Mouse (Mus musculus): ENCODE data around the gene Fntb. TPM values are rescaled to one million over a fixed set of nuclear protein-coding genes. Genes with fewer than 3 reads are reported as not detected.

Fntb gene
- total and polyA plus RNA-seq, 2 experiments from 2014 or later = 33.2 to 36.2 TPM

DNA sequence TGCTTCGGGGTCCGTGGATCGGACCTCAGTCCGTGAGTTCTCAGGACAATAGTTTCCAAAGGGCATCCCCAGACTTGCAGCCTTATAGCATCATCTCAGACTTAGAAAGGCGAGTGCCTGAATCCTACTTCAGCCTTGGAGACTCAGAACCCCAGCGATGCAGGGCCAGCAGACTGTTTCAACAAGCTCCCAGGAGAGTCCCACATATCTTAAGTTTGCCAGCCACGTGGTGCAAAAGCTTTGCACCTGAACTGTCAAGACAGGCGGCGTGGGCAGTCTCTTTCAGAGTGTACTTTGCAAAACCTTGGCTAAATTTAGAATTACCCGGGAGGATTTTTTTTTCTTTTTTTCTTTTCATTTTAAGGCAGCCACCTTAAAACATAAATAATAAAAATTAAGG lies 42.4 kb downstream of the Fntb start:
- Histone ChIP-seq H3K36me3 (ENCODE audit: insufficient read depth, low read length) (no peaks in the 10 kb centered on the region; the same call in 1 of the 2 replicates), H3K4me3 (ENCODE audit: low read length) (no peak overlapping the region), H3K27ac (no peak overlapping the region), H3K27me3 (ENCODE audit: insufficient read depth, low read length) (no peaks in the 10 kb centered on the region), H3K9me3 (ENCODE audit: low read length) (no peaks in the 10 kb centered on the region), H3K4me1 (ENCODE audit: insufficient read depth, low read length) (no peaks in the 10 kb centered on the region), H3K4me2 (ENCODE audit: low read depth, low read length) (no peak overlapping the region), H3K9ac (replicated peaks; ENCODE audit: low read length) (no peak overlapping the region)
- no peak for TF ChIP-seq CTCF (IDR thresholded peaks at IDR 0.05; ENCODE audit: low read depth)
- WGBS = 82% methylated on average over 10 of the region's 10 CpGs
- DNase-seq (ENCODE audit: low spot score) = no peak
- ATAC-seq = no peak

DNA sequence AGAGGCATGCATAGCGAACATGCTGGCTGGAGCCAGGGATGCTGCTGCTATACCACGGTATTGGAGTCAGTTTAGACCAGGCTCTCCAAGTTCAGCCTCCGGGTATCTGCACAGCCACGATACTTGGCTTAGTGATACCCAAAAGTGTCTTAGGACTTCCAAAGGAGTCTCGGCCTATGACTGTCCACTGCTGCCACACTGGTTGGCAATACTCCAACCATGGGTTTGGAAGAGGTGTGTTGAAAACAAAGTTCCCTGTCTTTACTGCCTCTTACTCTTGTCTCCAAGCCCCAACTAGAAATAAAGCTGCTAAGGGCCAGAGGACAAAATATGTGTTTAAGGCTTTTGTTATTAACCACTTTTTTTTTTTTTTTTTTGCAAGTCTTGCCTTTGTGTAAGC lies 45.1 kb downstream of the Fntb start:
- Histone ChIP-seq H3K27me3 (ENCODE audit: insufficient read depth, low read length) (no peaks in the 10 kb centered on the region), H3K4me3 (ENCODE audit: low read length) (no peak overlapping the region), H3K36me3 (ENCODE audit: insufficient read depth, low read length) (no peaks in the 10 kb centered on the region), H3K9ac (replicated peaks; ENCODE audit: low read length) (no peak overlapping the region), H3K4me1 (ENCODE audit: insufficient read depth, low read length) (no peaks in the 10 kb centered on the region), H3K9me3 (ENCODE audit: low read length) (no peaks in the 10 kb centered on the region), H3K27ac (no peak overlapping the region), H3K4me2 (ENCODE audit: low read depth, low read length) (no peak overlapping the region)
- 88% methylated on average over 5 of the region's 5 CpGs for WGBS
- no peak for ATAC-seq
- DNase-seq (ENCODE audit: low spot score) = no peak
- TF ChIP-seq CTCF (IDR thresholded peaks at IDR 0.05; ENCODE audit: low read depth) = no peak

DNA sequence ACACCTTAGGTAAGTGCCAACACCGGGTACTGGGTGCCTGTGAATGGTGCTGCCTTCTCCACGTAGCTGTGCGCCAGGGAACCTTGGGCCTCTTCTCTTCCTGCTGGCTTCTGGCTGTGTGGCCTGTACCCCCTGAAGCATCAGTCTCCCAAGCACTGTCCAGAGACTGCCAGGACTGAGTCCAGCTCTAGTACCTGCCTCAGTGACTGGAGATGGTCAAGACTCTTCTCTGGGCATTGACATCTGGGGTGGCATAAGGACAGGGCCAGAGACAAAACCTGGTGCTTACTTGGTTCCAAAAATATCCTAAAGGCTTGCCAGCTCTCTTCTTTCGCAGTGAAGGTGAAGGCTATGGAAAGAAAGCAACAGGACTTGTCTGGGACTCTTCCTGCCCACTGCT lies 45.6 kb downstream of the Fntb start:
- Histone ChIP-seq H3K9me3 (ENCODE audit: low read length) (no peaks in the 10 kb centered on the region), H3K4me3 (ENCODE audit: low read length) (no peak overlapping the region), H3K4me2 (ENCODE audit: low read depth, low read length) (no peak overlapping the region), H3K27me3 (ENCODE audit: insufficient read depth, low read length) (no peaks in the 10 kb centered on the region), H3K9ac (replicated peaks; ENCODE audit: low read length) (no peak overlapping the region), H3K36me3 (ENCODE audit: insufficient read depth, low read length) (no peaks in the 10 kb centered on the region), H3K27ac (no peak overlapping the region), H3K4me1 (ENCODE audit: insufficient read depth, low read length) (no peaks in the 10 kb centered on the region)
- TF ChIP-seq CTCF (IDR thresholded peaks at IDR 0.05; ENCODE audit: low read depth) = no peak
- 82% methylated on average over 4 of the region's 4 CpGs for WGBS
- ATAC-seq (no peak), DNase-seq (ENCODE audit: low spot score) (no peak)

GRCm38 (mm10) chr12:76813543-76813942 lies 48.2 kb downstream of the Fntb start:
- Histone ChIP-seq H3K9ac (replicated peaks; ENCODE audit: low read length) (no peak overlapping the region), H3K27me3 (ENCODE audit: insufficient read depth, low read length) (no peaks in the 10 kb centered on the region), H3K4me1 (ENCODE audit: insufficient read depth, low read length) (0 out of 2 replicates have a peak, but pooled peaks cover 2% of the 10 kb centered on the region), H3K27ac (no peak overlapping the region), H3K9me3 (ENCODE audit: low read length) (no peaks in the 10 kb centered on the region), H3K36me3 (ENCODE audit: insufficient read depth, low read length) (no peaks in the 10 kb centered on the region), H3K4me3 (ENCODE audit: low read length) (no peak overlapping the region), H3K4me2 (ENCODE audit: low read depth, low read length) (no peak overlapping the region)
- WGBS = 79% methylated on average over 10 of the region's 10 CpGs
- DNase-seq (ENCODE audit: low spot score) (no peak), ATAC-seq (no peak)
- TF ChIP-seq CTCF (IDR thresholded peaks at IDR 0.05; ENCODE audit: low read depth) = no peak

DNA sequence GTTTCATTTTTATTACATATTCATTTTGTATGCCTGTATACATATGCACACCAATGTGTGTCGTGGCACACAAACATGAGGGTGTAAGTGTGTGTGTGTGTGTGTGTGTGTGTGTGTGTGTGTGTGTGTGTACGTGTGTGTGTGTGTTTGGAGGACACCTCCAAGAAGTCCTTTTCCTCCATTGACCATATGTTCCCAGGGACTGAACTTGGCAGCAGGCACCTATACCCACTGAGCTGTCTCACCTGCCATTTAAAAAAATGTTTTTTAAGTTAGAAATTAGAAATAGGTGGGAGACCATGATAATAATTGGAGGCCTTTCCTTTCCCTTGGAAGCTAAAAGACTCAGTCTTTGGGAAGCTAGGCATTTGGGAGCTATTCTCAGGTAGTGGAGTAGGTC lies 48.7 kb downstream of the Fntb start:
- 81% methylated on average over 2 of the region's 2 CpGs for WGBS
- DNase-seq (ENCODE audit: low spot score) (no peak), ATAC-seq (no peak)
- peaks cover 6% of the 10 kb centered on the region; the same call in 1 of the 2 replicates for H3K4me1 ChIP-seq (ENCODE audit: insufficient read depth, low read length)
- no peaks in the 10 kb centered on the region for H3K36me3 ChIP-seq (ENCODE audit: insufficient read depth, low read length)
- no peak for TF ChIP-seq CTCF (IDR thresholded peaks at IDR 0.05; ENCODE audit: low read depth)
- no peaks in the 10 kb centered on the region for H3K9me3 ChIP-seq (ENCODE audit: low read length)
- H3K4me3 ChIP-seq (ENCODE audit: low read length) = no peak overlapping the region
- no peak overlapping the region for H3K27ac ChIP-seq
- H3K9ac ChIP-seq (replicated peaks; ENCODE audit: low read length) = no peak overlapping the region
- H3K4me2 ChIP-seq (ENCODE audit: low read depth, low read length) = no peak overlapping the region
- H3K27me3 ChIP-seq (ENCODE audit: insufficient read depth, low read length) = no peaks in the 10 kb centered on the region

DNA sequence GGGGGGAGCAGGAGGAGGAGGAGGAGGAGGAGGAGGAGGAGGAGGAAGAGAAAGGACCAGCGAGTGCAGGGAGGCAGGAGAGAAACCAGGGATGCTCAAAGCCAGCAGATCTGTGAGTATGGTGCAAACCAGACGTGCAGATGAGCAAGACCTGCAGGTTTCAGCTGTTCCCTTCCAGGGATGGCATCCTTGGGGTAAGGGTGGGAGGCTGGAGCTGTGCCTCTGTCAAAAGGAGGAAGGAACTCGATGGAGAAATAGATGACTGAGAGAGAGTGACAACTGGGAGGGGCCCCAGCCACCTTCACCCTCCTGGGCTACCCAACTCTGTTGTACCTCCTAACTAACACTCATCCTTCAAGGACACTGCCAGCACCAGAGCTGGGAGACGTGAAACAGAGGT lies 51.3 kb downstream of the Fntb start:
- no peak overlapping the region for H3K27ac ChIP-seq
- no peaks in the 10 kb centered on the region for H3K27me3 ChIP-seq (ENCODE audit: insufficient read depth, low read length)
- no peak overlapping the region for H3K4me3 ChIP-seq (ENCODE audit: low read length)
- TF ChIP-seq CTCF (IDR thresholded peaks at IDR 0.05; ENCODE audit: low read depth) = no peak
- DNase-seq (ENCODE audit: low spot score) (no peak), ATAC-seq (no peak)
- H3K4me1 ChIP-seq (ENCODE audit: insufficient read depth, low read length) = peaks cover 27% of the 10 kb centered on the region
- 0 out of 2 replicates have a peak overlapping the region, but pooled peaks have one; percentile 9 for H3K9ac ChIP-seq (replicated peaks; ENCODE audit: low read length)
- 56% methylated on average over 4 of the region's 4 CpGs for WGBS
- no peaks in the 10 kb centered on the region for H3K36me3 ChIP-seq (ENCODE audit: insufficient read depth, low read length)
- H3K4me2 ChIP-seq (ENCODE audit: low read depth, low read length) = no peak overlapping the region
- H3K9me3 ChIP-seq (ENCODE audit: low read length) = no peaks in the 10 kb centered on the region

DNA sequence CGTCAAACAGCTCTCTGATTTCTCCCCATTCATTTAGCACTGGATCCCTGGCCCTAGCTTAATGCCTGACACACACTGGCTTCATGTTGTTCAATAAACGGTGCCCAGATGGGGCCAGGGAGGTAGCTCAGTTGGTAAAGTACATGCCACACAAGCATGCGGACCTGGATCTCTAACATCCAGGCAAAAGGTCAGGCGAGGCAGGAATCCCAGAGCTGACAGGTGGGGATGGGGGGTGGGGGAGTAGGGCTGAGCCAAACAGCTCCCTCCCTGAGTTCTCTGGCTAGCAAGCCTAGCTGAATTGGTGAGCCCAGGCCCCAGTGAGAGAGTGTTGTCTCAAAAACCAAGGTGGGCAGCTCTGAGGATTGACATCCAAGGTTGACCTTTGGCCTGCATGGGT lies 51.8 kb downstream of the Fntb start:
- no peaks in the 10 kb centered on the region for H3K27me3 ChIP-seq (ENCODE audit: insufficient read depth, low read length)
- WGBS = 49% methylated on average over 4 of the region's 4 CpGs

More for the DNA sequence above, 51.8 kb downstream of the Fntb start:
- H3K27ac ChIP-seq = no peak overlapping the region
- no peaks in the 10 kb centered on the region for H3K36me3 ChIP-seq (ENCODE audit: insufficient read depth, low read length)
- ATAC-seq (no peak), DNase-seq (ENCODE audit: low spot score) (no peak)
- TF ChIP-seq CTCF (IDR thresholded peaks at IDR 0.05; ENCODE audit: low read depth) = no peak
- H3K4me2 ChIP-seq (ENCODE audit: low read depth, low read length) = no peak overlapping the region
- no peaks in the 10 kb centered on the region for H3K9me3 ChIP-seq (ENCODE audit: low read length)
- peaks cover 27% of the 10 kb centered on the region for H3K4me1 ChIP-seq (ENCODE audit: insufficient read depth, low read length)
- no peak overlapping the region for H3K4me3 ChIP-seq (ENCODE audit: low read length)
- H3K9ac ChIP-seq (replicated peaks; ENCODE audit: low read length) = 0 out of 2 replicates have a peak overlapping the region, but pooled peaks have one; percentile 17
